Mouse (Mus musculus) G1E (cell line): Measurements from ENCODE around the gene Cnot3. TPM values are rescaled to one million over a fixed set of nuclear protein-coding genes. Genes with fewer than 3 reads are reported as not detected.
"Not testable (repeated sequence)": the region's sequence is repeated elsewhere in the genome, so short reads cannot be mapped to it uniquely, and the experiment has no call there.

ENCODE experiments used
- ATAC-seq: 2 replicates; pipeline ENCODE4 v1.8.0; 2016; ENCODE audit warnings: mild to moderate bottlenecking; ENCODE audit not compliant: insufficient number of reproducible peaks, poor library complexity, low FRiP score, severe bottlenecking; ENCODE audit errors: extremely low read depth
- DNase-seq: peaks from one replicate; pipeline ENCODE4 v3.0.0; 2012; ENCODE audit warnings: low spot score
- H3K27me3 ChIP-seq: 2 replicates; pipeline ENCODE4 v1.6.1; 2012; ENCODE audit warnings: mild to moderate bottlenecking, low read length, inconsistent platforms; ENCODE audit not compliant: insufficient read depth
- H3K36me3 ChIP-seq: replicated peaks from 2 replicates; pipeline ENCODE3; 2012; ENCODE audit warnings: mild to moderate bottlenecking, inconsistent platforms
- H3K4me1 ChIP-seq: 2 replicates; pipeline ENCODE4 v1.6.1; 2012; ENCODE audit warnings: low read depth, low read length, inconsistent platforms, mixed read lengths; ENCODE audit not compliant: insufficient read depth
- H3K4me3 ChIP-seq: 2 replicates; pipeline ENCODE4 v1.5.1; 2012; ENCODE audit warnings: low read depth, mild to moderate bottlenecking, inconsistent platforms, low read length, moderate library complexity, mixed read lengths
- H3K9me3 ChIP-seq: replicated peaks from 2 replicates; pipeline ENCODE4 v1.6.1; 2012; ENCODE audit warnings: inconsistent platforms
- CTCF ChIP-seq: IDR thresholded peaks from 2 replicates; pipeline ENCODE4 v1.5.1; 2012; ENCODE audit warnings: low read depth, low read length, inconsistent platforms, mixed read lengths
- GATA1 ChIP-seq: IDR thresholded peaks from 2 replicates; pipeline ENCODE4 v1.6.1; 2012; ENCODE audit warnings: borderline replicate concordance, low read length, inconsistent platforms, mixed read lengths
- GATA2 ChIP-seq: IDR thresholded peaks from 2 replicates; pipeline ENCODE4 v1.6.1; 2012; ENCODE audit warnings: low read depth, low read length, inconsistent platforms, borderline replicate concordance
- POLR2AphosphoS5 ChIP-seq: IDR thresholded peaks from 2 replicates; pipeline ENCODE4 v1.6.1; 2012; ENCODE audit warnings: low read depth, low read length, inconsistent platforms; ENCODE audit not compliant: insufficient replicate concordance
- TAL1 ChIP-seq: conservative IDR thresholded peaks from 2 replicates; pipeline ENCODE4 v1.6.1; 2012; ENCODE audit warnings: low read depth, low read length, inconsistent platforms, mixed read lengths
- polyA plus RNA-seq: library from polyadenylated mRNA; stranded (reverse); fragments of >175 nt; gene quantifications from 2 replicates; pipeline ENCODE4 v1.2.3, GENCODE M21; 2012
- total RNA-seq, 2 experiments: library from RNA; stranded (forward) in 1 of 2; stranded (reverse) in 1 of 2; fragments of 200-1000 nt in 1 of 2; fragments of >200 nt in 1 of 2; fragmentation: Nextera tagmentation in 1 of 2; gene quantifications; 2 replicates each; pipeline ENCODE4 v1.2.3; 2014 to 2017

Cnot3 gene
- total RNA-seq (2014; fragmentation: Nextera tagmentation) = 245 and 285 TPM in 2 replicates
- total RNA-seq (2017) = 13.9 and 20.7 TPM in 2 replicates
- polyA plus RNA-seq = 506 and 556 TPM in 2 replicates

DNA sequence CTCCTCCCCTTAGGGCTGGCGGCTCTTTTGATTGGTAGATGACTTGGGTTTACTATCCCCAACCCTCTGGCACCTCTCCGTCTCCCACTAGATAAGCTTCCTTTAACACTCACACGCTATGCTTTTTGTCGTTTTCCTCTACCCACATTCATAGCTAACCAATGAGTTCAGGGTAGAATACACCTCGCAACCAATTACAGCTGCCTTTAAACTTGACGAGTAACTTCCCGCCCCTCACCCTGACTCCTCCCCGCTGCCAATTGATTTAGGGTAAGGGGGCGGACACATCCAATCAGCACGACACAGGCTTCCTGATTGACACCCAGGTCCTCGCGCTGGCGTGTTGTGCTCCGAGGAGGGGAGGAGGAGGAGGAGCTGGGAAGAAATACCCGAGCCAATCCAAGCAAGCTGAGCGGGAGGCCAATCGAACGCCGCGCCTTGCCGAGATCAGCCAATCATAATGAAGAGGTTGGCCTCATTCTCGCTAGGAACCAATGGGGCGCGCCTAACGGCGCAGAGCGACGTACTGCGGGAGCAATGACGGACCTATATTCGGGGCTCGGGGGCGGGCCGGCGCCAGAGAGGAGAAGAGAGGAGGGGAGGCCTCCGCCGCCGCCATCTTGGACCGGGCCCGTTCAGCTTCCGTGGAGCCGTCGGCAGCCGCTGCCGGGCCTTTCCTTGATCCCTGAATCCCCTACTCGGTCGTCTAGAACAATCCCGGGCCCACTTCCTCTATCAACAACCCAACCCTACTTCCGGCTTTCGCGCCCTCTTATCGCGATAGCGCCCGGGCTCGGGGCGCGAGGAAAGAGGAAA, at the start of gene Cnot3:
TSS of gene Cnot3 (plus strand) at position 597 of the 816 bp plus-strand sequence.
- Histone ChIP-seq H3K4me3 (peak within 1 kb of the TSS; percentile 86), H3K4me1 (peaks cover 56% of the 10 kb centered on the region), H3K36me3 (peaks cover 69% of the 10 kb centered on the region), H3K9me3 (no peaks in the 10 kb centered on the region), H3K27me3 (no peaks in the 10 kb centered on the region)
- peak; percentile 94 for DNase-seq
- TF ChIP-seq GATA2 (no peak), POLR2AphosphoS5 (no peak), CTCF (no peak), GATA1 (no peak)
- peak; percentile 90 for ATAC-seq

DNA sequence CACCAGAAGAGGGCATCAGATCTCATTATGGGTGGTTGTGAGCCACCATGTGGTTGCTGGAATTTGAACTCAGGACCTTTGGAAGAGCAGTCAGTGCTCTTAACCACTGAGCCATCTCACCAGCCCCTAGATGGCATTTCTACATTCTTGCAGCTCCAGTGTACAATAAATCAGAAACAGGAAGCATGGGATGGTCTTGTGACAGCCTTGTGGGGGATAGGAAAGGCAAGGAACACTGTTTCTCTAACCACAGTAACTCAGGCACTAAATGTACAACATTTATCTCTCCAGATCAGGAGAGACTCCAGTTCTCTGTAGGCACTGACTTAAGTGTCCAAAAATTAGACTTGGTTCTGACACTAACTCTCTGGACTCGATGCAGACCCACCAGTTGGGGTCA, 47.3 kb upstream of the Cnot3 start:
- H3K27me3 ChIP-seq, H3K4me3 ChIP-seq, H3K4me1 ChIP-seq, H3K9me3 ChIP-seq, ATAC-seq, DNase-seq, H3K36me3 ChIP-seq: not testable (repeated sequence)

DNA sequence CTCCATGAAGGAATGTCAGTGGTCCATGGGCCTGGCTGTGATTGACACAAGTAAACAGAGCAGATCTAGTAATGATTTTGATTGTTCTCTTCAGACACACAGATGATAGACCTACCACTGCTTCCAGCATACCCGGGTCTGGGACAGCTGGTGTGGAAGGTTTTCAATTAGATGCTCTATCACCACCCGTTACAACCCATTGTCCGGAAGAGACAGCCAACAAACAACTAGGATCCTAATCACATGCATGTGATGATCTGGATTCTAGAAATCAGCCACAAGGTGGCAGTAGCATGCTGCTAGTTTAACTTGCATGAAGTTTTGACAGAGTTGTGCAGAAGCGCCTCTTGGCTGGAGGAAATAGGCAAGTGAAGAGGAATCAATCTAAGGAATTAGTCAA, 43.9 kb upstream of the Cnot3 start:
- Histone ChIP-seq H3K4me1 (no peaks in the 10 kb centered on the region; the same call in 1 of the 2 replicates), H3K36me3 (no peaks in the 10 kb centered on the region), H3K4me3 (no peak overlapping the region), H3K9me3 (no peaks in the 10 kb centered on the region), H3K27me3 (peaks cover 7% of the 10 kb centered on the region)
- ATAC-seq (peak; percentile 54; the same call in 1 of the 2 replicates), DNase-seq (peak; percentile 15)
- peak; percentile 45; the same call in 1 of the 2 replicates for TF ChIP-seq CTCF
- no peak for TF ChIP-seq GATA2

DNA sequence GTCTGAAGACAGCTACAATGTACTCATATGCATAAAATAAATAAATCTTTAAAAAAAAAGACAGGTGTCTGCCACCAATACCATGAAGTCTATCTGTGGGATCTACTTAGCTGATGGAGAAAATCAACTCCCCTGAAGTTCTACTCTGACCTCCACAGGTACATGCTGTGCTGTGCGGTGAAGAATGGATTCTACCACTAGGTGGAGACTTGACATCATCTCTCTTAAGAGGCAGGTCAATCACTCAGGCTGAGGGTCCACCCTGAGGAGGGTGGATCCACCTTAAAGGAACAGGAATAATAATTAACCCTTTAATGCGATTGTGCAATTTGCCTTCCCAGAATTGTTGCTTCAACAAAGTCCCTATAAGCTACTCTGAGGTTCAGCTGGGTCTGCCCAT, 38.3 kb upstream of the Cnot3 start:
- TF ChIP-seq POLR2AphosphoS5 (no peak), CTCF (0 out of 2 replicates have a peak, but pooled peaks have one; percentile 8), TAL1 (no peak)
- Histone ChIP-seq H3K27me3 (peaks cover 26% of the 10 kb centered on the region), H3K36me3 (no peaks in the 10 kb centered on the region), H3K4me3 (no peak overlapping the region), H3K9me3 (no peaks in the 10 kb centered on the region), H3K4me1 (no peaks in the 10 kb centered on the region)
- DNase-seq (peak; percentile 19), ATAC-seq (peak; percentile 40; the same call in 1 of the 2 replicates)

DNA sequence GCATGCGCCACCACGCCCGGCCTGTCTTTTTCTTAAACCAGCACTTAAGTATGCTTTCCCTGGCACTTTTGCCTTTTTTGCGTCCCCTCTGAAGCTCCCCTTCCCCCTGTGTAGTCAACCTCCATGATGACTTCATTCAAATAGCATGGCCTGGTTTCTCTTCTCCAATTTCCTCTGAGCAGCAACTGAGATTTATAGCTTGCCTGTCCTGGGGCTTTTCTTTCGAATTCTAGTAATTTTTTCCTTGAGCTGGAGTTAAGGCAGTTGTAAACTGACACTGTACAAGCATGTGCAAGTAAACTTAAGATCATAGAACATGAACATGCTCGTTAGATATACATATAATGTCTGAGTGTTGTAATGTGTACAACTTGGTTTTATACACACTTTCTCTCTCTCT, 37.7 kb upstream of the Cnot3 start:
- Histone ChIP-seq H3K4me3 (no peak overlapping the region), H3K4me1 (no peaks in the 10 kb centered on the region), H3K36me3 (no peaks in the 10 kb centered on the region), H3K27me3 (peaks cover 29% of the 10 kb centered on the region), H3K9me3 (no peaks in the 10 kb centered on the region)
- no peak for DNase-seq
- TF ChIP-seq POLR2AphosphoS5 = no peak
- TF ChIP-seq GATA1 = no peak
- TF ChIP-seq TAL1 = no peak
- no peak for TF ChIP-seq GATA2
- no peak for TF ChIP-seq CTCF
- no peak for ATAC-seq

DNA sequence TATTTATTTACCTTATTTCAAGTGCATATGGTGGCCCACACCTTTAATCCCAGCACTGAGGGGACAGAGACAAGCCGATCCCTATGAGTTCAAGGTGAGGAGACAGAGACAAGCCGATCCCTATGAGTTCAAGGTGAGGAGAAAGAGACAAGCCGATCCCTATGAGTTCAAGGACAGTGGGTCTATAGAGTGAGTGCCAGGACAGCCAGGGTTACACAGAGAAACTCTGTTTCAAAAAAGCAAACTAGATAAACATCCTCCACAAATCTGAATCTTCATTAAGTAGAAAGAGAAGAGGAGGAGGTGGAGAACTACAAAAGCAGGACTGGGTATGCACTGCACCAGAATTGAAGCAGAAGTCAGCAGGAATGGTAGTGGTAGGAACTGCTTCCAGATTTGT, 36.4 kb upstream of the Cnot3 start:
- Histone ChIP-seq H3K4me1 (no peaks in the 10 kb centered on the region), H3K36me3 (no peaks in the 10 kb centered on the region), H3K4me3 (no peak overlapping the region), H3K27me3 (peaks cover 32% of the 10 kb centered on the region), H3K9me3 (no peaks in the 10 kb centered on the region)
- ATAC-seq (no peak), DNase-seq (no peak)
- TF ChIP-seq CTCF (no peak), TAL1 (no peak), GATA1 (no peak), POLR2AphosphoS5 (no peak), GATA2 (no peak)
